Mouse (Mus musculus): ENCODE data around the gene Stil. TPM values are rescaled to one million over a fixed set of nuclear protein-coding genes. Genes with fewer than 3 reads are reported as not detected.

Stil gene
- total and polyA plus RNA-seq, 3 experiments = 8.1 to 11.8 (median 9.0) TPM

DNA sequence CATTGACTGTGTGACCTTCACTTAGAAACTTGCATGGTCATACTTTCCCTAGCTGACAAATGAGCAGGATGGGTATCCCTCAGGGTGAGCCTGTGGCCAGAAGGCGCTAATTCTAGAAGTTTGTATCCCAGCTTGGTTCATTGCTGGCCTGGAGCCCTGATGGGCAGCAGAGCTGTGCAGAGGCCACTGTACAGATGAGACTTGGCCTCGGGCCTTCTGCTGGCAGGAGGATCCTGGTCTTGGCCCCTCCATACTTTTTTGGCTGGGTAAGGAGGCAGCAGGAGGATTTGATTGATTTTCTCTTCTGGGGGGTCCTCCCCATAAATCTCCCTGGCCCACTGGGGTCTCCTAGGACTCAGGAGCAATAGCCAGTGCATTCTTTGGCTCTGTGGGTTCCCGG is 83.1 kb downstream of the Stil start:
- DNase-seq (ENCODE audit: extremely low read depth) = no peak
- Histone ChIP-seq H3K27me3 (replicated peaks) (peaks cover 75% of the 10 kb centered on the region), H3K79me2 (replicated peaks; ENCODE audit: control insufficient read depth, extremely low read depth, insufficient read depth, poor library complexity, severe bottlenecking) (no peaks in the 10 kb centered on the region), H3K4me3 (replicated peaks in 1 of 3; ENCODE audit: low read depth in 2 of 3, low read length in 2 of 3, poor library complexity in 1 of 3) (no peak overlapping the region), H3K4me1 (ENCODE audit: control insufficient read depth in 1 of 2, insufficient read depth in 2 of 2) (no peaks in the 10 kb centered on the region), H3K27ac (ENCODE audit: insufficient read depth, low read depth) (no peak overlapping the region), H3K4me2 (ENCODE audit: insufficient read depth, low read depth, poor library complexity, severe bottlenecking) (no peak overlapping the region), H3K36me3 (replicated peaks in 1 of 2; ENCODE audit: control insufficient read depth in 1 of 2, insufficient read depth in 1 of 2, low read length in 1 of 2) (no peaks in the 10 kb centered on the region), H3K9ac (ENCODE audit: insufficient read depth, low read depth) (no peak overlapping the region), H3K9me3 (replicated peaks; ENCODE audit: low read length) (no peaks in the 10 kb centered on the region)
- dilution Hi-C loops (cut with MboI; ENCODE audit: extremely low pct_ligation_motif_present, extremely low pct_unique_long_range_greater_than_20kb, low sequenced_read_pairs) = no loop called here
- in situ Hi-C loops (cut with MboI; ENCODE audit: low pct_ligation_motif_present, low pct_unique_long_range_greater_than_20kb, low sequenced_read_pairs) = loop anchor here (5.0 to 25.0 kb wide), 2 partner anchors 36 to 421 kb away; no protein-coding TSS in a partner anchor
- TF ChIP-seq POLR2A (IDR thresholded peaks at IDR 0.05; ENCODE audit: low read depth, low read length) (no peak), KAT2A (IDR thresholded peaks at IDR 0.05; ENCODE audit: insufficient replicate concordance, low read length) (no peak), JUND (conservative IDR thresholded peaks at IDR 0.05; ENCODE audit: low read depth, low read length) (no peak), RCOR1 (conservative IDR thresholded peaks at IDR 0.05; ENCODE audit: low read depth, low read length) (no peak), UBTF (IDR thresholded peaks at IDR 0.05; ENCODE audit: low read depth, low read length) (no peak), TCF12 (IDR thresholded peaks at IDR 0.05; ENCODE audit: low read depth, low read length) (no peak), CTCF (conservative IDR thresholded peaks at IDR 0.05 in 1 of 2, IDR thresholded peaks at IDR 0.05 in 1 of 2; ENCODE audit: low read depth in 2 of 2, low read length in 2 of 2) (no peak), ZMIZ1 (IDR thresholded peaks at IDR 0.05; ENCODE audit: low read depth, low read length) (no peak), ZNF384 (IDR thresholded peaks at IDR 0.05; ENCODE audit: low read depth, low read length) (no peak)

DNA sequence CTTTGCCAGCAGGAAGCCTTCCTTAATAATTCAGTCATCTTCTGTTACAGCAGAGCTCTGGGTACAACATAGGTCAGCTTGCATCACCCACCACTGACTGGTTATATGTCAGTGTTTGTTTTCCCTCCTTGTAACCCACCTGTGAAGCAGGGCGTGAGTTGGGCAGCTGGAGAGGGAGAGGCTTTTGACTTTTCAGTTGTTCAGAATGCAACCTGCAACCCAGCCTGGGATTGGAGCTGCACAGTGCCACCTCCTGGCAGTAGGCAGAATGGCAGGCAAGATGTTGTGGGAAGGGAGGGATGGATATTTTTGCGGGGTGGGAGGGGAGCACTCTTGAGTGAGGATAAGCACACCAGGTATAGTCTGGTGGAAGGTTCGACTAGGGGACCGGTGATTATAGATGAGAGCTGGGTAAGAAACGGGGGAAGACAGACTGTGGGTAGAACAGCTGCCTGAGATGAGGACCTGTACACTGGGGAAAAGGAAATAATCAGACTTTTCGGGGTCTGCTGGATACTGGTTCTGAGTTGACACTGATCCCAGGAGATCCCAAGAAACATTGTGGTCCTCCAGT is 85.7 kb downstream of the Stil start:
- peaks cover 82% of the 10 kb centered on the region for H3K27me3 ChIP-seq (replicated peaks)
- no peaks in the 10 kb centered on the region for H3K79me2 ChIP-seq (replicated peaks; ENCODE audit: control insufficient read depth, extremely low read depth, insufficient read depth, poor library complexity, severe bottlenecking)
- no peak overlapping the region for H3K4me2 ChIP-seq (ENCODE audit: insufficient read depth, low read depth, poor library complexity, severe bottlenecking)
- no peak overlapping the region for H3K27ac ChIP-seq (ENCODE audit: insufficient read depth, low read depth)
- DNase-seq (ENCODE audit: extremely low read depth) = peak; percentile 39
- H3K9me3 ChIP-seq (replicated peaks; ENCODE audit: low read length) = no peaks in the 10 kb centered on the region
- no peak overlapping the region for H3K9ac ChIP-seq (ENCODE audit: insufficient read depth, low read depth)
- no peak overlapping the region for H3K4me3 ChIP-seq (replicated peaks in 1 of 3; ENCODE audit: low read depth in 2 of 3, low read length in 2 of 3, poor library complexity in 1 of 3)
- peaks cover 0 to 3% of the 10 kb centered on the region in 2 experiments; a peak in 1 of 4 replicates for H3K4me1 ChIP-seq (ENCODE audit: control insufficient read depth in 1 of 2, insufficient read depth in 2 of 2)
- in situ Hi-C loops (cut with MboI; ENCODE audit: low pct_ligation_motif_present, low pct_unique_long_range_greater_than_20kb, low sequenced_read_pairs) = loop anchor here (25.0 kb wide), 1 partner anchor 423 kb away; no protein-coding TSS in a partner anchor
- no peaks in the 10 kb centered on the region for H3K36me3 ChIP-seq (replicated peaks in 1 of 2; ENCODE audit: control insufficient read depth in 1 of 2, insufficient read depth in 1 of 2, low read length in 1 of 2)
- dilution Hi-C loops (cut with MboI; ENCODE audit: extremely low pct_ligation_motif_present, extremely low pct_unique_long_range_greater_than_20kb, low sequenced_read_pairs) = no loop called here
- TF ChIP-seq ZMIZ1 (IDR thresholded peaks at IDR 0.05; ENCODE audit: low read depth, low read length) (no peak), MAZ (IDR thresholded peaks at IDR 0.05; ENCODE audit: low read depth, low read length) (no peak), ETS1 (conservative IDR thresholded peaks at IDR 0.05; ENCODE audit: low read depth, low read length) (no peak), RAD21 (IDR thresholded peaks at IDR 0.05; ENCODE audit: low read depth, low read length) (peak; percentile 64), NELFE (IDR thresholded peaks at IDR 0.05; ENCODE audit: low read depth, low read length) (no peak), ZNF384 (IDR thresholded peaks at IDR 0.05; ENCODE audit: low read depth, low read length) (no peak), JUND (conservative IDR thresholded peaks at IDR 0.05; ENCODE audit: low read depth, low read length) (no peak), ZKSCAN1 (IDR thresholded peaks at IDR 0.05; ENCODE audit: borderline replicate concordance, low read depth, low read length) (no peak), MAX (IDR thresholded peaks at IDR 0.05; ENCODE audit: low read length) (no peak), MEF2A (IDR thresholded peaks at IDR 0.05; ENCODE audit: borderline replicate concordance, low read depth, low read length) (no peak), TBP (conservative IDR thresholded peaks at IDR 0.05; ENCODE audit: low read depth, low read length) (no peak), BHLHE40 (IDR thresholded peaks at IDR 0.05; ENCODE audit: low read depth, low read length) (no peak), MAFK (IDR thresholded peaks at IDR 0.05; ENCODE audit: insufficient replicate concordance, low read length) (no peak), USF2 (conservative IDR thresholded peaks at IDR 0.05; ENCODE audit: low read depth, low read length) (no peak), JUN (IDR thresholded peaks at IDR 0.05; ENCODE audit: insufficient read depth, low read depth, low read length) (no peak), IRF4 (IDR thresholded peaks at IDR 0.05; ENCODE audit: low read depth, low read length) (0 out of 2 replicates have a peak, but pooled peaks have one; percentile 15), RCOR1 (conservative IDR thresholded peaks at IDR 0.05; ENCODE audit: low read depth, low read length) (no peak), EP300 (IDR thresholded peaks at IDR 0.05; ENCODE audit: low read length) (no peak), ELF1 (IDR thresholded peaks at IDR 0.05; ENCODE audit: low read depth, low read length) (no peak), UBTF (IDR thresholded peaks at IDR 0.05; ENCODE audit: low read depth, low read length) (no peak), ZC3H11A (IDR thresholded peaks at IDR 0.05; ENCODE audit: low read depth, low read length) (no peak), NRF1 (IDR thresholded peaks at IDR 0.05; ENCODE audit: low read depth, low read length) (no peak), POLR2A (IDR thresholded peaks at IDR 0.05; ENCODE audit: low read depth, low read length) (no peak), MYC (IDR thresholded peaks at IDR 0.05; ENCODE audit: low read depth, low read length) (no peak), POLR2AphosphoS2 (IDR thresholded peaks at IDR 0.05; ENCODE audit: low read depth, low read length) (no peak), USF1 (IDR thresholded peaks at IDR 0.05; ENCODE audit: low read depth, low read length) (no peak), E2F4 (IDR thresholded peaks at IDR 0.05; ENCODE audit: insufficient replicate concordance, low read depth, low read length) (no peak), CTCF (conservative IDR thresholded peaks at IDR 0.05 in 1 of 2, IDR thresholded peaks at IDR 0.05 in 1 of 2; ENCODE audit: low read depth in 2 of 2, low read length in 2 of 2) (peak; percentile 38 to 87; a peak in 3 of 4 replicates), GABPA (IDR thresholded peaks at IDR 0.05; ENCODE audit: insufficient replicate concordance, low read depth, low read length) (no peak)
